Mouse (Mus musculus) kidney, adult 9 months (tissue): ENCODE results near the gene Phf19.

ENCODE experiments used
- DNase-seq: peaks from one replicate; pipeline ENCODE4 v3.0.0; 2022

Gene Phf19

DNA sequence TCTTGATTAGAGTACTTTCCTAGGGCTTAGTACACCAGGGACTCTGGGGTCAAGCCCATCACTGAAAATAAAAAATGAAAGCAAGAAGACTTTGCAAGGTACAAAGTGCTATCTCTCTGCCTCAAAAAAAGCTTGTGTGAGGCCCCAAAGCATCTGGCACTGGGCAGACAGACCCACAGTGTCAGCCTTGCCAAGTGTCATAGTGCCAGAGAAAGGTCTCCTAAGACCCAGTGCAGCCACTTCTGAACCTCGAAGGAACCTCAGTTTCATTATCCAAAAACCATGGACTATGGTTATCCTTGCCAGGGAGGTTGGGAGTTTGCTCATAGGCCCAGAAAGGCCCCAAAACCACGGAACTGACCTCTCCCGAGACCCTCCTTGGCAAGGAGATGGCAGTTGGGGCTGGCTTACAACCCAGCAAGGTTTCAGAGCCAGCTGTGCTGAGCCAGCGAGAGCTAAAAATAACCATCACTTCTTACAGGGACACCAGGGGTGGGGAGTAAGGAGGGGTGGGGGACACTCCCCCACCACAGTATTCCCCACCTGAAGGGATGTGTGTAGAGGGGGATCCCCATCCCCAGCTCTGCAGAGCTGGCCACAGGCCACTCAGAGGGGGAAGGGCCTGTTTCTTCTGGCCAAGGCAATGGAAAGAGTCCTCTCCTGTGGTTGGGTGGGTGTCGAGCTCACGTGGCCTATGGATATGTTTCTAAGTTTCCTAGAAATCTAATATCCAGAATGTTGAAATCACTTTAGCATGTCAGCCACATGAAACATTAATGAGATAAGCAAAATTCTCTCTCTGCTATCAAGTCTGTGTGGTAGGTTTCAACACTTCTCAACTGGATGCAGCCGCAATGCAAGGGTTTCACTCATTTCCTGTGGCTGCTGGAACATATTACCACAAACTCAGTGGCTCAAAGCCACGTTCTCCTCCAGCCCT is 24.7 kb upstream of the Phf19 start:
- no peak for DNase-seq

DNA sequence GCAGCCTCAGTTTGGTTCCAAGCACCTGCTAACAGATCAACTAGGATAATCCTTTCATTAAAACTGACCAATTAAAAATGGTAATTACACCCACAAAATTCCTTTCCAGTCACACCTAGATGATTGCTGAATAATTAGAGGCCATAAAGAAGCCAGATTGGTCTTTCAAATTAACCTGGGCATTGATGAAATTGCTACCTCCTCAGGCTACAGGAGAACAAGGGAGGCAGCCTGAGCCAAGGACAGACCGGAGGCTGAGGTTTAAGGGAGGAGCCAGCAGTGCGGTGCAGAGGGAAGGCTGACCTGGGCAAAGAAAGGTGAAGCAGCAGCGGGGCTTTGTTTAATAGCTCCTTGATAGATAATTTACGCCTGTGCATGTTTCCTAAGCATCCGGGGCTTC is 23.6 kb upstream of the Phf19 start:
- peak; percentile 38 for DNase-seq

DNA sequence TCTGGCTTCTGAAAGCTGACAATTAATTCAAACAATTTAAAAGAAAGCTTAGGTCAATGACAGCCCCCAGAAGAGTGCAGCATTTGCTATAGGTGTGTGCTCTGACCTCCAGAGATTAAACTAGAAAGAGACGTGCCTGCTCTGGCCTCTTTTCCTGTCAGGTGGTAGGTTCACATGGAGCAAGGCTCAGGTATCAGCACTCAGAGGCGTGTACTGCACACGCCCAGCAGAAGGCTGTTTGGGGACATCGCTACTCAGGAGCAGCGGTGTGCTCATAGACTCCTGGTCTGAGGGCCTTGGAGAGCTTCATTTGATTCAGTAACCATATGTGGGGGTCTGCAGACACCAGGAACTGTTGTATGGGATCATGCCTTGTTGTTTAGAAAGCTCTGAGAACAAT is 13.5 kb upstream of the Phf19 start:
- DNase-seq = no peak

DNA sequence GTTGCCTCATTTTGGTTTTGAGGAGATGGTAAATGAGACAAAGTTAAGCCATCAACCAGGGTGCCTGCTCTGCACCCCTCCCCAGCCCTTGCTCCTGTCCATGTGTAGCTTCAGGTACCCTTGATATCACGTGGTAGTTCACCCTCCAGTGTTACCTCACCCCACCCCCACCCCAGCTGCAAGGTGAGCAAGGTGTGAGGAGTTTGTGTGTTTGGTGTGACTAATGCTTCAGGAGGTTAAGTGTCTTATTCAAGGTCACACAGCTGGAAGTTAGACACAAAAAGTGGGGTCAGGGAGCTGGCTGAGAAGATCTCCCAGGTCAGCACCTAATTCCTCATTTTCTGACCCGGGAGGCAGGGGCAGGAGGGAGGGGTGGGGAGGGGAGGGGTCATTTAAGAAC is 8.9 kb upstream of the Phf19 start:
- no peak for DNase-seq

DNA sequence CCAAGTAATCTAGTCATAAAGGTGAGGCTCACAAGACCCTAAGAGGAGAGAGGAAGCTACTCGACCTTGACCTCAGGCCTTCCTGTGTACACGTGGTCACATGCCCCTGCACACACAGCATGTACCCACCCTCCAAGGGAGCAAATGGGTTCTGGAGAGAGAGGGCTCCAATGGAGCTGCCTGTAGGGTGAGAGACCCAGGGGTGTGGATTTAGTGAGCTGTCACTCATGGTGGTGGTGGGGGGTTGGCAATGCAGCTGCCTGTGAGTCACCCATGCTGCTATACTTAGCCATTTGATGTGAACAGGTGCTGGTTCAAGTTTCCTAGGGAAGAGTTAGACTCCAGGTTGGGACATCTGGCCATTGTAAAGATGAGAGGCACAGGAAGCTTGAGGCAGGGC is 6.3 kb upstream of the Phf19 start:
- DNase-seq = no peak

DNA sequence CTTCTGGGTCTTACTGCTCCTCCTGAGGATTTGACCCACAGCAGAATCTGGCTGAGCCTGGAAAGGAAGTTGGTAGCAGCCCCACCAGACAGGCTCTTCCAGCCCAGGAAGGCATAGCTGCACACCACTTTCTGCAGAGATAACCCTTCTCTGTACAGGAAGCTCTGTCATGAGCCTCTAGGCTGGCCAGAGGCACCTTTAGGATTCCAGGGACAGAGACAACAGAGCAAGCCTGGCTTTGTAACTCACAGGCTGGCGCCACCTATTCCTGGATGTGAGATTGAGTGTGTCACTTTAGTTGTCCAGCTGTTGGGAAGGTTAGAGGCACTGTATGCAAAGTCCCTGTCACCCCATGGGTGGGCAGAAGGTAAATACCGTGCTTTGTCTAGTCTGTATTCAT is 1.3 kb upstream of the Phf19 start:
- DNase-seq = no peak

DNA sequence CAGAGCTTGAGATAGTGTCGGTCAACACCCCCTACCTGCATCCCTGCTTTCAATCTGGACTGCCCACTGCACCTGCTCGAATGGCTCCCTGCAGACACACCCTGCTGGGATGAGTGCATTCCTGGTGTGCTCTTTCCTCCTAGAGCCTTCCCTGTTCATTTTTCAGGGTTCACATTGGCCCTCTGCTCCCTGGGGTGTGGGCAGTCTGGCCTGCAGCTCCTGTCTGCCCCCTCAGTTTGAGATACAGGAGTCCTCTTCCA is 927 bp upstream of the Phf19 start:
- DNase-seq = no peak

DNA sequence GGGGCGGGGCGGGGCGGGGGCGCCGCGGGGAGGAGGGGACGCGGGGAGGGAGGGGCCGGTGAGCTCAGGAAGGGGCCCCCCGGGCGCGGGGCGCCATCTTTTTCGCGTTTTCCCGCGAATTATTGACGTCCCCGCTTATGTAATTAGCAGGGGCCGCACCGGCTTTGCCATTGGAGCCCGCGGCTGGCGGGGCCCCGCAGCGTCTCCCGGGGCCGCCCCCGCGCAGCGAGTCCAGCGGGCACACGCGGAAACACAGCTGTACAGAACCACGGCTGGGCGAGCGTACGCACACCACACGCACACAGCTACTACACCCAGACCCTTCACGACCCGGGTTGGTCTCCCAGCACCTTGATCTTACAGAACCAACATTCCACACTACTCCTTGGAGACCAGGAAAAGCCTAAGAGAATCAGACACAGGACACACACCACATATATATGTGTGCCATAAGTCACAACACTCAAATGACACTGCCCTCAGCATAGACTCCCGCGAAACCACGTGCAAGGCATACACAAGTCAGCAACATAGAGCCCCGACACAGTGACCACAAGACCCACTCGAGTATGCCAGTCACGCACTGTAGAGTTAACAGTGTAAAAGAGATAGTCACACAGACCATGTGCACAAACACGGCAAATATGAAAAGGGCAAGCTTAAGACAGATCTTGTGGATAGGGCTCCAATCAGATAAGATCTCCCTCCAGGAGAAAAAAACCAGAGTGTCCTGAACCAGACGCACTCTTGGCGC is 420 bp upstream of the Phf19 start:
- peak; percentile 37 for DNase-seq

DNA sequence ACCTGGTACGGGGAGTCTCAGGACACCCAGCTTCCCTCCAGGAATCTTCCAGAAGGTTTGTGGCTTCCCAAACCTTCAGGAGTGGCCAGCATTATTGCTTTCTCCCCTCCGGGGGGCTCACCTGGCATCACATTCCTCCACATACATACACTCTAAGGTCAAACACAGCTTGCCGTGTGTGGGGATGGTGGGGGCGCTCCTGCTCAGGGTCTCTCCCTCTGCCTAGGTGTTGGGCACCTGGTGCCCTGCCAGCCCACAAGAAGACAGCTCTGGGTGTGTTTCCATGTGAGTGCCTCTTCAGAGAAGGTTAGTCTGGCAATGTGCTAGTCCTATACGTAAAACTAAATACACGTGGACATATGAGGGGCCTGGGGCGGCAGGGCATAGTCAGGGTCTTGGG is 1.2 kb downstream of the Phf19 start:
- DNase-seq = no peak

DNA sequence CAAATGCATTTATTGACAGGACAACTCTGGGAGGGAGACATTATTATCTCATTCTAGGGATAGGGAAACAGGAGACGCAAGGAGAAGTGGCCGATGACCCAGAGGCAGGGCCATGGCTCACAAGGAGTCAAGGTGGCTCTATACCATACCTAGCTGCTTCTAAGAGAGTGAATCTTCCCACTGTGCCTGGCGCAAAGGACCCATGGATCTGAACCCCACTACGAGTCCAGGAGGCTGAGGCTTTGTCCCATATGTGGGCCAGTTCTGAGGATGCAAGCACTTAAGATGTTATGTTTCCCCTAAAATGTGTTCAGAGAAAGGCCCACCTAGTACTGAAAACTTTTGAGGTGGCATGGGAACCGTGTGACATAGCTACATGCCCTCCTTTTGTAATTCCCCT is 2.0 kb downstream of the Phf19 start:
- no peak for DNase-seq

DNA sequence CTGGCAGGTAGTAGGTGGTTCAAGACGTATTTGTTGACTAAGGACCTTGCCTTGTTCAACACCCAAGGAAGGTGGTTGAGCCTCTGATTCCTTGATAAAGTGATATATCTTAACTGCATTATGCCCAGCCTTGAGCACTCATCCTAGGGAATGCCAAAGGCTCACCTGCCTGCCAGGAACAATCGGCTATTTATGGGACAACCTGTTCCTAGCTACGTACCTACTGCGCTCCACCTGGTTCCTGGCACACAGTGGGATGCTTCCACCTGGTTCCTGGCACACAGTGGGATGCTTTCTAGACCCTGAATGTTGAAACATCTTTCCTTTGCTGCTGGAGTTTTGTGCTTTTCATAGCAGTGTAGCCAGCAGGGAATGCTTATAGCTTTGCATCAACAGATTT is 4.1 kb downstream of the Phf19 start:
- no peak for DNase-seq

DNA sequence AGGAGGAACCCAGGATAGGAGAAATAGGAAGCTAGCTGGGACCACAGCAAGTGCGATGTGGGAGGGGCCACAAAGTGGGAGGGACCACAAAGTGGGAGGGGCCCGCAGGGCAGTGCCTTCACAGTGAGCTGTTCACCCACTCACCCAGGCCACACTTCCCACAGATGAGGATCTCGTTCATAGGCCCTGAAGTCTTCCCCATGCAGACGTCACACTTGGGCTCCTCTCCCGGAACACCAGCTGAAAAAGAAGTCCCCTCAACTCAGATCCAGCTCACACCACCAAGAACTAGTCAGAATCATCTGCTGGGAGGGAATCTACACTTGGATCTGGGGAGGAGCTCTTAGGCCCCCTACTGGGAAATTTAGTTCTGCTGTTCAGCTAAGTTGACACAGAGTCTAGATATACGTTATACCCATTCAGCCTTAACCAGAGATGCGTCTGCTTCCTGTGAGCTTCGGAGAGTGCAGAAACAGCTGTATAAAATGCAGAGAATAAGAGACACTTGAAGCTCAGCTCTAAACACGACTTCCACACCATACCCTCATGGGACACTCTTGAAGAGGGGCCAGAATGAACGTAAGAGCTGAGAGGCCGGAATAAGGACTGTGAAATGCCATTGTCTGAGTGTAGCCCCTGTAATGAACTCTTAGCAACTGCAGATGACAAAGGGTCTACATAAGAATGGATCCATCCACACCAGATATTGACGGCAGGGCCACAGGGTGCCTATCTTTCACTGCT is 6.8 kb downstream of the Phf19 start:
- DNase-seq = peak; percentile 58

DNA sequence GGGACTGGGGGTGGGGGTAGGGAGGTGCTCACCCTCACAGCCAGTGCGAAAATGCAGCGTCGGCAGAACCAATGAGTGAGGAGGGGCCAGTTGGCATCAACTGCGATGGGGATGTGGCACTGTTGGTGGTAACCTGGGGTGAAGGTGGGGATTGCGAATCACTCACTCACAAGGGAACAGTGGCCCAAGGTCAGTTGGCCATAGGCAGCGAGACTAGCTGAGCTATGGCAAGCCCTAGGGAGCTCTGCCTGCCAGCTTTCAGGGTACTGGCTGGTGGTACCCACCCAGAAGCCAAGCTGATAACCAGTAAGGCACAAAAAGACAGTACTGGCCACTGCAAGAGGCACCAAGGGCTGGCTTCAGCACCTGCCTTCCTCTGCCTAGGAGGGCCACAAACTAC is 7.4 kb downstream of the Phf19 start:
- no peak for DNase-seq

DNA sequence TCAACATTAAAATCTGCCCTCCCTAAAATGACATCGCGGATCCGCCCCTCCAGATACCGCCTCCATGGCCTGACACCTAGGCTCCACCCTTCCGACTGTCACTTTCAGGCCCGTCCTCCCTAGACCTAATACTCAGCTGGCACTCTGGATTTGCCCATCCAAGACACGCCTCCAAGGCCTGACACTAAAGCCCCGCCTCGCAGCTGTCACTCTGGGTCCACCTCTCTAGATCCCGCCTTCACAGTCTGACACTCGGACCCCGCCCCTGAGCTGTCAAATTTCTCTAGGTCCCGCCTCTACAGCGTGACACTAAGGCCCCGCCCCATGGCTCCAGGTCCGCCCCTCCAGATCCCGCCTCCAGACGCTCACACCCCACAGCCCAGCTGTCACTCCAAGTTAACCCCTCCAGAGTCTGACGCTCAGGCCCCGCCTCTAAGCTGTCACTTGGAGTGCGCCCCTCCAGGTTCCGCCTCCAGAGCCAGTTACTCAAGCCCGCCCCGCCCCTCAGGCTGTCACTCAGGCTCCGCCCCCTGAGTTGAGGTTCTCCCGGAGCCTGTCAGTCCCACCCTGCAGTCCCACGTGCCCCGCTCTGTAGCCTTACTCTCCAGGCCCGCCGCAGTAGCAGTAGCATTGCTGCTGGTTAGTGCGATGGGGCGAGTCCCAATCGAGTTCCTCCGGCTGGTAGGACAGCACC is 8.8 kb downstream of the Phf19 start:
- peak; percentile 100 for DNase-seq

DNA sequence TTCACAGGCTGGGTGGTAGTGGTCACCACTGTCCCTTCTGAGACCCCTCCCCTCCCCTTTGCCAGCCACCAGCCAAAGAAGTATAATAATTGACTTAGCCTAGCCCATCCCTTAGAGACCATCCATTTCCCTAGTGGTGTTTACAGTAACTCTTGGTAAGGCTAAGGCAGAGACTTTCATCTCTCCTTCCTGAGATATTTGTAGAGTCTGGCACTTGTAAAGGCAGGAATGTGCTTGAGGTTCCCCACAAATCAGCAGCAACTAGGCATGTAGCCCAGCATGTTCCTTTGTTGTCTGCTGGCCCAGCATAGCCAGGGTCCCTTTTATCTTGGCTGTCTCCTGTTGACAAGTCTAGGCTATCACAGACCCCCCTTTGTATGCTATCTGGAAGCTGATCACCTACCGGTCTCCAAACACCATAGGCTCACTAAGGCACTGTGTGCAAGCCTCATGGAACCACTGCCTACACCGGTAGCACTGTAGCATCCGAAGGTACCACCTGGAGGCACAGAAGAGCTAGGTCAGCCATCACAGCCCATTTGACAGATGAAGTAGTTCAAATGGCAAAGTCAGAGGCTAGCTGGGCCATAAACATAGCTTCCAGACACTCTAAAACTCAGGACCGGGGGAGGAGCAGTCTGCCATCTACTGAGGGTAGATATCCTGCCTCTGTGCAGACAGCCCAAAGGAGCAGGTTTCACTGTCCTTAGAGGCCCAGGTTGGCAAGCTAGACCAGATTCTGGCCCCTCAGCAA is 10.0 kb downstream of the Phf19 start:
- DNase-seq = no peak

DNA sequence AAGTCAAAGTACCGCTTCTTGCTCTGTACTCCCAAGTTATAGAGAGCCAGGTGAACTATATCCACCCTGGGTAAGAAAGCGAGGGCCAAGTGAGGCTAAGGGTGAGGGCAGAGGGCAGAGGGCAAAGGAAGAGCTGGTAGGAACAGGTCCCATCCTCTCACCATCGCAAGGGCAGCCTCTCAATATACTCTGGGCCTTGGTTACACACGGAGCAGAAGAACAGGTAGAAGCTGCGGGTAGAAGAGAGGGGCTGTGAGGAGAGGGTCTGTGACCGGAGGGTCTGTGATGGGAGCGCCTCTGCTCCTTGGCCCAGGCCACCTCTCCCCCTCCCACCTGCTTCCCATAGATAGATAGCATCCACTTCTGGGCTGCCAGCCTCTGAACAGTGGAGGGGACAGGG is 10.6 kb downstream of the Phf19 start:
- no peak for DNase-seq

DNA sequence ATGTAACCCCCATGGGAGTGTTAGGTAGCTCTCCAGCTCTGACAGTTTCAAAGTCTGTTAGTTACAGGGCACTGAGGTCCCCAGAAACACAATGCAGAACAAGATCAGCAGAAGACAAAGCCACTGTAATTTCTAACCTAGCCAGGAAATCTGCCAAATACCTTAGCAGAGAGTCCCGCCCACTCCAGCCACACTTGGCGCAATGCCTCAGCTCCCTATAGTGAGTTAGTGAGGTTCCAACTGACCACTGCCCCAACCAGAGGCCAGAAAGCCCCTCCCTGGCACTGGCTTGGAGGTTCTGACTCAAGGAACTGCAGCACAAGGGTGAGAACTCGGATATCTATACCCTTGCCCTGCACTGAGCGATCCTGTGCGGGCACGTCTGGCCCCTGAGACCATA is 11.1 kb downstream of the Phf19 start:
- DNase-seq = peak; percentile 55

DNA sequence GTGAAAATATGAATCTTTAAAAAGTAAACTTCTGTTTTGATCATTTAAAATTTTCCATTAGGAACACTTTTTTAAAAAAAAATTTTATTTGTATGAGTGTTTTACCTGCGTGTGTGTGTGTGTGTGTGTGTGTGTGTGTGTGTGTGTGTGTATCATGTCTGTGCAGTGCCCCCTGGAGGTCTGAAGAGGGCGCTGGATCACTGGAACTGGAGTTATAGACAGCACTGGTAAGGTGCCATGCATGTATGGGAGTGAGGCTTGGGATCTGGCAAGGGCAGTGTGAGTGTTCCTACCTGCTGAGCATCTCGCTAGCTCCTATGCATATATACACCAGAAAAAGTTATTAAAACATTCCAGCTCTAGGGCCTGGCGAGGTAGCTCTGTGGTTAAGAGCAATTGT is 12.1 kb downstream of the Phf19 start:
- DNase-seq = no peak

DNA sequence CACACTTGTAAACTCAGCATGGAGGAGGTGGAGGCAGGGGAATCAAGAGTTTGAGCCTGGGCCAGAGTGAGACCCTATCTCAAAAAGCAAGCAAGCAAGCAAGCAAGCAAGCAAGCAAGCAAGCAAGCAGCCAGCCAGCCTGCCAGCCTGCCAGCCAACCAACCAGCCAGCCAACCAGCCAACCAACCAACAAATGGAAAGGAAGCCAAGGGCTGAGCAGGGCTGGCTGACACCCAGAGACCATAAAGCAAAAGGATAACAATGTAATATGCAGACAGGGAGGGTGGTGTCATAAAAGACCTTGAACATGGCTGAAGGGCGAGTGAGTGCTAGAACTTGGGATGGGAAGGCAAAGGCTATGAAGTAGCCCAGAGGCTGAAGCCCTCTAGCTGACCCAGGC is 13.4 kb downstream of the Phf19 start:
- DNase-seq = no peak

DNA sequence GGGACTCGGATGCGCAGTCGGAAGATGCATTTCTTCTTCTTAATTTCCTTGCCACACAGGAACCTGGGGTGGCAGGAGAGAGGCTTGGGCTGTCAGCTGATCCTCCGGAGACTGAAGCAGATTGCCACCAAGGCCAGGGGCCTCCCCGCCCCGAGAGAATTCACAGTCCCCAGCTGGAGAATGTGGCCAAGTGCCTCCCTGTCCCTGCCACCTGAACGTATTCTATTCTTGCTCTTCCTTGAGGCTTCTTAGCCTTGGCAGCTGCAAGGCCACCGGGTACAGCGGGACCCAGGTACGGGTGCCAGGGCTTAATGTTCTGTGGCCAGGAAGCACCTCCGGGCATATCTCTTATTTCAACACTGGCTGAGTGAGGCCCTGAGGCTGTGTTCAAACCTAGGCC is 14.1 kb downstream of the Phf19 start:
- no peak for DNase-seq

DNA sequence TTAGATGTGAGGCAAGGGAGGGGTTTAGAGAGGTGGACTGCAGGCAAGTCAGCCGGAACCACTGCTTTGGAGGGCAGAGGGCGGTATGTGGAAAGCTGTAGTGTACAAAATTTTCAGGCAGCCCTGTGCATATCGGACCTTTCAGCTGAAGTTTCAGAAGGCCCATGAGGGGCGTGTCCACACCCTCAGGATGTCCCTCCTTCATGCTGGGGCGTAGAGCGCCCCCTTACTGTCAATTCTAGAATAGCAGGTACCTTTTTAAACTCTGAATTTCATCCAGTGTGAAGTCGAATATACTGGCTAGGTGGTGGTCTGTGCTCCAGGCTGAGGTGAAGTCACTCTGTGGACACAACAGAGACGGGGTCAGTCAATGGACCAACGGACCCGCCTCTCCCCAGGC is 16.0 kb downstream of the Phf19 start:
- peak; percentile 74 for DNase-seq

DNA sequence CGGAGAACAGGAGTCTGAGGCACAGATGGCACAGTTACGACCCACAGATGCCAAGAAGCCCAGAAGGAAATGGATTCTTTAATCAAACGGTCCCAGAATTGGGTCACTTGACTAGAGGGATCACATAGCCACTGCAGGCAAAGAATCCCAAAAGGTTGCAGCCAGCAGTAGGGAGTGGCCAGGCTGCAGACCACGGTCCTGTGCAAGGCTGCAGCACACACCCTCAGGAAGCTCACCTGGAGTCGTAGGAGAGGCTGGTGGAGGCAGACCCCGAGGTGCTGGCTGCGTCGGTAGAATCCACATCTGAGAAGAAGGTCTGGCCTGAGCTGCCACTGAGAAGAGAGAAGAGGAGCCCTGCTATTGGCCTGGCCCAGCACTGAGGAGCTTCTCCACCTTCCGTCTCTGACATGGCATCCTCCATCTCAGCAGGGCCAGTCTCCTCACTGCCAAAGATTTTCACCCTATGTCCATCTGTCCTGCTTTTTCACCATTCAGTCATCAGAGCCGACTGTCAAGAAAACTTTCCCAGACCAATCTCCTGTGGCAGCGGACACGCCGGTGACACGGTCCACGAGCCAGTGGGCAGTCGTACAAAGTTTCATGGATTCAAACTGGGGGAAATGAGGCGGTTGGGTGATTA is 16.9 kb downstream of the Phf19 start:
- DNase-seq = no peak
